Mouse (Mus musculus) cerebellum, adult 18-20 months (tissue): Measurements from ENCODE around the gene Defb28.

Source experiments
- DNase-seq, 2 experiments: peaks; one replicate each; pipeline ENCODE4 v3.0.0; 2021

Defb28 gene

DNA sequence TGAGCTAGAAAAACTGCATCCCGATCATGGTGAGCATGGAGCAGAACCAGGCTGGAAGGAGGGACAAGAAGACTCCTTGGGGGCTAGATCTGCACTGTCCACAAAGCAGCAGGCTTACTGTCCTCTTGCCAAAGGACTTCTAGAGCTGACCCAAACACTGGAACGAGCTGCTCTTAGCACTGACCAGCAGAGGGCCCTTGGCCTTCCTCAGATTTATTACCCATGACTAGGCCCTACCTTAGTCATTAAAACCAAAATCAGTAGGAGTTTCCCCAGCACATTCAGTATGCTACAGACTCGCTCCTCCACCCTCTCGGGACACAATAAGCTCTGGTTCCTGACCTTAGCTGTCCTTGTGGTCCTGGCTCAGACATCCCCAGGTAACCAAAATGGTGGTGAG is at the start of gene Defb28:
Gene Defb28, plus strand, starts transcription at position 275 of the 400 bp plus-strand sequence.
- DNase-seq, result no peak

DNA sequence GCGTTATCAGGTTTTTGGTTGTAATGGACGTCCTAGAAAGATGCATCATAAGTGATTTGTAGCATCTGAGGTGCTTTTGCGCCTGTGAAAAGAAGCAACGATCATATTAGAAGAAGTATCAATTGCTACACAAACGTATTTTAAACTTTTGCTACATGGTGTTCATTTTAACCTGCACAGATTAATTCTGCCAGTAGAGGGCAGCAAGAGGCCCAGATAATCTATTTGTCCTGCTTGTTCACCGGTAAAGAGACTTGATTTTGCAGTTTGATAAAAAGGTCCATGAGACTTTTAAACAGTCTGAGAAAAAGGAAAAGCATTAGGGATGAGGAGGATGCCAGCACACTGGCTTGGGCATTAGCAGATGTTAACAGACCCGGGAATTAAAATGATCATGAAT is 47.1 kb upstream of the Defb28 start:
- DNase-seq, result peak; percentile 23 to 47

DNA sequence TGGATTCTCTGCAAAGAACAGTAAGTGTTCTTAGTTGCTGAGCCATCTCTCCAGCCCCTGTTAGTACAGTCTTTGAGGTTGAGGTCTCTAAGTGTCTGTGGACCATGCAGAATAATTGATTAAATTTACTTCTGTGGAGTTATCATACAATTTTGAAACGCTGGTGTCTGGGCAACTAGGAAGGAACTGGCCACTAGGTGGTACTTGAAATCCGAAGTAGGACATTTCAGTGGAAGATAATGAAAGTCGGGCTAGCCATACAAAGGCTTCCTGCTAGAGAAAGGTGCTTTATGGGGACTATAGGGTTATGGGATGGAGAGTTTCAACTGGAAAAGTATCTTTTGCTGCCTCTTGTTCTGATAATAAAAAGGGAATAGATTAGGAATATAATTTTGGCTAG is 45.6 kb upstream of the Defb28 start:
- DNase-seq, result no peak

DNA sequence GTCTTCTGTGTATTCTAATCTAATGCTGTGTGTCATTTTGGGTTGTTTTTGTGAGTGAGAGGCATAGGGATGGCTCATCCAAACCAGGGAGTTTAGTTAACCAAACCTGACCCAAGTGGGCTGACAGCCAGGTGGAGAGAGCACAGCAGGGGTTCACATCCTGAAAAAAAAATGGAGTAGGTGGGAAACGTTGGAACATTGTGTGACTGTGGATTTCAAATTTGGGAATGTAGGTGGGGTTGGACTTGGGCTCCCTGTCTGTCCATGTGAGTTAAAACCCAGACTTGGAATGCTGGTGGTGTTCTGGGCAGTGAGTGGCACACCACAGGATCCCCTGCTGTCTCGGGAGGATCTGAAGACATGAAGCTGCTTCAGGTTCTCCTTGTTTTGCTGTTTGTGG is 41.3 kb upstream of the Defb28 start, which contains the start of gene Defb20:
Gene Defb20, plus strand, starts transcription at position 301 of the 400 bp plus-strand sequence.
- DNase-seq, result no peak

DNA sequence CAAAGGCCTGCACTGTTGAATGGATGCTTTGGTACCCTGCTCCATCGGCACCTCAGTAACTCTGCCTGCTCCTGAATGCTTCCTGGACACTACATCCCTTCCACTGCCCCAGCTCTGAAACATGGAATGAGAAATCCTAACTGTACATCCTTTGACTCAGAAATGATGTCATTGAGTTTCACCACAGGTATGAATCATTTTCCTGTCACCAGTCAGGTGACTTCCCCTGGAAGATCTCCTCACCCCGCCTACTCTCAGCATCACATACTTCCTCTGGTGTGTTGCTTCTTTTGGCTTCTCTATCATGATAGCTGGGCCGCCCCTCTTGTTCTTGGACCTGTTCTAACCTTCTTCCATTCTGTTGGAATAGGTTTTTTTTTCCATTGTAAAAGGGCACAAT is 37.2 kb upstream of the Defb28 start:
- DNase-seq, result no peak

DNA sequence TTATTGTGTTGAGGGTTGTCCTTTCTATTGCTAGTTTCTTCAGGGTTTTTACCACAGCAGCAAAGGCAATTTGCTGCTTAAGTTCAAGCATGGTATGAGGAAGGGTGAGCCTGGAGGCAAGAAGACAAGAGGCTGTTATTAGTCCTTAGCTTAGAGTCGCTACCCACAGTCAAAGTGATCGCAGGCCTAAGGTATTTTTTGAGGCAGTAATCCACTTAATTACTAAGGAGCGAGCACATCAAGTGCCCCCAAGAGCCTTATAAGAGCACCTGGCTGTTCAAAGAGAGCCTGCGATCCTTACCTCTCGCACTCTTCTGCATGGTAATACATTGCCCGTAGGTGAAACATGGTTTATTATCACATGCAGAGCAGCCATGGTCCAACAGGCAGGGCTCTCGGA is 36.3 kb upstream of the Defb28 start:
- no peak for DNase-seq

DNA sequence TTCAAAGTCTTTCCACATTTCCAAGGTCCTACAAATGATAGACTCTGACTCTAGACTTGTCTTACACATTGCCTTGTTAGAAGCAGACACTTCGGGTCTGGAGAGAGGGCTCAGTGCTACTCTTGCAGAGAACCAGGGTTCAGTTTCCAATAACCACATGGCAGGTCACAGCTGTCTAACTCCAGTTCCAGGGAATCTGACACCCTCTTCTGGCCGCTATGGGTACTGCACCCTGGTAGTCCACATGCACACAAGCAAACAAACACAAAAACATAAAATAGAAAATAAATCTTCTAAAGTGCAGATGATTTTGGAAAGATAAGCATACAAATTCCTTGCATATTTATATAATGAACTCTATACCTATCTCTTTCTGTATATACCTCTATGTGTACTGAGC is 31.0 kb upstream of the Defb28 start:
- DNase-seq, result no peak

DNA sequence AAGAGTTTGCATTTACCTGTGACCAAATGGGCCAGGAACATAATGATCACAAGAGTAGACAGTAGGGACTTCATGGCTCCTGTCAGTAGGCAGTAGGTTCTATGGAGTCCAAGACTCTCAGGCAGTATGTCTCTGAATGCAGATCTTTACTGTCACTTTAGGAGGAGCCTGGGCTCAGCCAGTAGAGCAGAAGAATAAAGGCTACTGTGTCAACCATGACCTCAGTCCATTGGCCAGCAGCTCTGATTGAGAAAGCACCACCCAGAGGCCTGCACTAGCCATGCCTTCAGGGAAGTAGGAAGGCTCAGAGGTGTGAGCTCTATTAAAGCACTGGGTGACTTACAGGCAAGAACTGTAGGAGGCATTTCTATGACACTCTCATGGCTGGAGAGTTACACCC is 28.0 kb upstream of the Defb28 start, which contains the start of gene Defb22:
Gene Defb22, minus strand, starts transcription at position 101 of the 400 bp plus-strand sequence.
- DNase-seq, result no peak

DNA sequence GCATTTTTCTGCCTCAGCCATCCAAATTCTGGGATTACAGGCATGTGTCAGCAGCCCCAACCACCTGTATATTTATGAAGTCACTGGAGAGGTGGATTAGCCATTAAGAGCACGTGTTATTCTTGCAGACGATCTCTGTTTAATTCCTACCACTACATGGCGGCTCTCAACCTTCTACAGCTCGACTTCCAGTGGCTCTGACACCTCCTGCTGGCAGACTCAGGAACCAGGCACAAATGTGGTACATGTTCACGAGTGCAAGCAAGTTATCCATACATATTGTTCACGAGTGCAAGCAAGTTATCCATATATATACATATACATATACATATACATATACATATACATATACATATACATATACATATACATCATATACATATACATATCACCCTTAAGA is 24.9 kb upstream of the Defb28 start:
- no peak for DNase-seq

DNA sequence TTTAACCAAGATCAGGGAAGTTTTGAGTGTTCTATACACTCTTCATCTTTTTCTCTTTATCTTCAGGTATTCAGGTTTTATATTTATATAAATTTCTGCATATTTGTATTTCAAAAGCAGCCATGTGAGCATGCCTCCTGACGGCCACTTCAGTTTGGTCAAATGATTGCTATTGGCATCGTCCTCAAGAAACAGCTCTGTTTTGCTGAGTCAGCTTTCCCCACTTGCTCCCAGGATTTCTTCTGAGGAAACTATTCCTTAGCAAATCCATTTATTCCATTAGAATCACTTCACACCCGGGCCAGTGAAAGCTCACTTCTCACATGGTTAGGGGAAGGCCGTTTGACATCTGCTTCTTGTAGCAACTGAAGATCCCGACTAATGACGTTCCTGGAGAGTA is 20.0 kb upstream of the Defb28 start:
- no peak for DNase-seq

DNA sequence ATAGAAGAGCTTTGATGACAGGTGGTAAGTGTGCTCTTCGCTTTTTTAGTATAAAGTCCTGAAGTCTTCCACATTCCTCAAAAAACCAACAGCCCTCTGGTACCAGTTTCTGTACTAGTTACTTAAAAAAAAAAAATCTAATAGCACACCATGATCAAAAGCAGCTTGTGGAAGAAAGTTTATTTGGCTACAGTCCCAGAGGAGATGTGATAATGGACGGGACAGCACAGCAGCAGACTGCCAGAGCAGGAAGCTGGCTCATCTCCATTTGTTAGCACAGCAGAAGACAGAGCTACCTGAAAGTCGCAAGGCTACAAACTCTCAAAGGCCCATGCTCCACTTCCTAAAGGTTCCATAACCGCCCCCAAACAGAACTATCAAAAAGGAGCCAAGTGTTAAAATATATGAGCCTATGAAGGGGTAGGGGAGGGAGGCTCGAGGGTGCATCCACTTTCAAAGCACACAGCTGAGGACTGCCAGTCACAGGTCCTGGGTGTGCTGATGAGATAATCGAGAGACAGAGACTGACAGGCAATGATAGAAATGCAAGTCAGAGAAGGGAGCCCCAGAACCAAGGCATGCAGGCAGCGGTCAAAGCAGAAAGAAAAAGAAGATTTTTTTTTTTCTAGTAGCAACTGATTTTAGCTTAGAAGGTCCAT is 17.7 kb upstream of the Defb28 start:
- DNase-seq, result no peak

DNA sequence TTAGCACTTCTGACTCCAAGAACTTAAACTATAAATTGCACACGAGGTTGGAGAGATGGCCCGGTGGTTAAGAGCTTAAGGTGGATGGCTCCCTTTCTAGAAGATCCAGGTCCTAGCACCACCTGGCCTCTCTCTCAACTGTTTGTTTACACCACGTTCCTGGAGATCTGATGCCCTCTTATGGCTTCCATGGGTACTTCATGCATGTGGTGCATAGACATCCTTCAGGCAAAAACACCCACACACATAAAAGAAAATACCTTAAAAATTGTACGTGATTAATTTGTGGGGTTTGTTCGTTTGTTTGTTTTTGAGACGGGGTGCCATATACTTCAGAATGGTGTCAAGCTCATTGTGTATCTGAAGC is 17.2 kb upstream of the Defb28 start:
- DNase-seq, result no peak

DNA sequence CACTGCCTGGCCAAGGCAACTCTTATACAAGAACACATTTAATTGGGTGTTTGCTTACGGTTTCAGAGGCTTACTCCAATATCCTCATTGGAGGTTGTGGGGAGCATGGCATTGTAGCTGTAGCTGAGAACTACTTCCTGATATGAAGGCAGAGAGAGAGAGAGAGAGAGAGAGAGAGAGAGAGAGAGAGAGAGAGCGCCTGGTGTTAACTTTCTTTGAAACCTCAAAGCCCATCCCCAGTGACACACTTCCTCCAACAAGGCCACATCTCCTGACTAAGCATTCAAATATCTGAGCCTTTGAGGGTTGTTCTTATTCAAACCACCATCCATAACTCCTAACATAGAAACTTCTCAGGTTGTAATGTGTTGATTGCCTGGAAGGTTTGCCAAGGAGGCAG is 14.1 kb upstream of the Defb28 start:
- no peak for DNase-seq

DNA sequence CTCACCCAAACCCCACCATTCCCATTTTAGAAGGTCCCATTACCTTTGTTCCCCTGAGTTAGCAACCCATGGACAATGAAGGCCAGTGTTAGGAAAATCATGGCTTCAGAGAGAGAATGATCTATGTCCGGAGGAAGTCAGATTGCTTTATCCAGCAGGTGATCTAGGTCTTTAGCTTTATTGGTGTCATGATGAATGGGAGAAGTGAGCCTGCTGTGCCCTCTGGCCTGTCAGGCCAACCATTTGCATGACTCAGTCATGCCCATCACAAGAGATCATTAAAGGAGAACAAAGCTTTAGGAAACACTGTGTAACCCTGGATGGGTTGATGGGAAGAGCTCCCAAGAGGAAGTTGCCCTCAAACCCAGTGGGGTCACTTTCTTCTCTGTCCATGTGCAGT is 6.5 kb upstream of the Defb28 start, which contains the start of gene Defb26:
Gene Defb26, minus strand, starts transcription at position 101 of the 400 bp plus-strand sequence.
- DNase-seq, result no peak

DNA sequence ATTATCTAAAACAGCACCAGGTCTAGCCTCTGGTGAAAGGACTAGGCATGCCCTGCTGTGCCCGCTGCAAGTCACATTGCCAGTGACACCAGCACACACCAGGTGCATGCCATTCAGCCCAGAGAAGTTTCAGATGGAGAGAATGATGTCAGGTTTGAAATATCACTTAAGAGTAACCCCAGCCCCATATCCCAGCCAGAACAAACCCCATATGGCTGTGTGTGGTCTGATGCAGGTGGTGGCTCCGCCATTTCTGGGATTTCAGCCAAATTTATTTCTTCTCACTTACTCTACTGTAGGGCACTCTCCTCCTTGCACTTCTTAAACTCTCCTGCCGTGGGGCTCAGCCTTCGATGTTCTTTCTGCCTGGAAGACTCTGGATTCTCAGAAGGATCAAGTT is 2.0 kb upstream of the Defb28 start:
- no peak for DNase-seq

DNA sequence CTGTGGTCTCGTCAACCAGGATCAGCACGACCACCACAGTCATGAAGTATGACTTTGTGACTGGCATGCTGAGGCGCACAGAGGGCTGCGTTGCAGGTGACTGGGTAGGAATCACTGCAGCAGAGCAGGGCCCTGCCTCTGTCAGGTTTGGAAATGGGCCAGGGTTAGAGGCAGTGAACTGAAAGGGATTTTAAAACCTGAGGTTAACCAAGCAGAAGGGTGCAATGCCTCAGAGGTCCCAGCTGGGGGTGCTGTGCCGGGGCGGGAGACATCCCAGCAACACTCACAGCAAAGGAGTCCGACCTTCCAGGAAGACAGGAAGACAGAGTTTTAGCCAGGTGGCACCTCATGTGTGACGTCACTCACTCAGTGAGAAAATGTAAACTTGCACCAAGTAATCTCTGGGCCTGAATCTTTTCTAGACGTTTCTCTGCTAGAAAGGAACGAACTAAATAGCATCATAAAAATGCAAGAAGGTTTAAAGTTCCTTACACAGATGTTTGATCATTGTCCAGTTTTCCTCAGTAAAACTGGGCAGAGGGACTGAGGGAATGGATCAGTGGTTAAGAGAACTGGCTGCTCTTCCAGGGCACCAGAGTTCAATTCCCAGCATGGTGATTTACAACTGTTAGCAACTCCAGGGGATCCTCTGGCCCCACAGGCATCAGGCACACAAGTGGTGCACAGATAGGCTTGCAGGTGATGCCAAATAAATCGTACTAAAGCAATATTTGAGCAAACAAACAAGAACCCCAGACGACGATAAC is 22.1 kb downstream of the Defb28 start, which contains the start of gene Defb29:
Gene Defb29, minus strand, starts transcription at position 155 of the 767 bp plus-strand sequence.
- no peak for DNase-seq

DNA sequence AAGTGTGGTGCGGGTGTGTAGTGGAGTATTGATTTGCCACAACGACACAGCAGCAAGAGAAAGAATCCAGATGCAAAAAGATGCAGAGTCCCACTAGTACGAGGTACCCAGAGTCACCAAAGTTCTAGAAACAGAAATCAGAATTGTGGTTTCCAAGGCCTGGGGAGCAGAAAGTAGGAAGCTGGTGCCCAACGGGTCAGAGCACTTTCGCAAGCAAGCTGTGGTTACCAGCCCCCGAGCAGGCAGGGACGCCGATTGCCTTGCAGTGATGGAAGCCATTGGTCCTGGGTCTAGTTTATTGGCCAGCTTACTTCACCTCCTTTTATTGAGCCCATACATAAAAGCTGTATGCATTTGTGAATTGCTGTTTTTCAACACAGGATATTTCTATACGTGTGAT is 23.9 kb downstream of the Defb28 start:
- DNase-seq, result no peak

DNA sequence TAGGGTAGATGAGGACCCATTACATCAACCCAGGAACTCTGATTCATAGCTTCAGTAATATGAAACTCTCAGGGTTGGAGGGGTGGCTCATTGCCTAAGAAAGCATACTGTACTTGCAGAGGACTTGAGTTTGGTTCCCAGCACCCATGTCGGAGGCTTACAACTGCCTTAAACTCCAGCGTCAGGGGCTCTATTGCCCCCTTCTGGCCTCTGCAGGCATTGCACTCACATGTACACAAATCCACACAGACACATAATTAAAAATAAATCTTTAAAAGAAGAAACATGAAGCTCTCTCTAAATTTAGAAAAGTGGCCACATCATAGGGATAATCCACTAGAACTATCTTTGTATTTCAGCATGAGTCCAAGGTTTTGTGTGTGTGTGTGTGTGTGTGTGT is 24.8 kb downstream of the Defb28 start:
- DNase-seq, result no peak

DNA sequence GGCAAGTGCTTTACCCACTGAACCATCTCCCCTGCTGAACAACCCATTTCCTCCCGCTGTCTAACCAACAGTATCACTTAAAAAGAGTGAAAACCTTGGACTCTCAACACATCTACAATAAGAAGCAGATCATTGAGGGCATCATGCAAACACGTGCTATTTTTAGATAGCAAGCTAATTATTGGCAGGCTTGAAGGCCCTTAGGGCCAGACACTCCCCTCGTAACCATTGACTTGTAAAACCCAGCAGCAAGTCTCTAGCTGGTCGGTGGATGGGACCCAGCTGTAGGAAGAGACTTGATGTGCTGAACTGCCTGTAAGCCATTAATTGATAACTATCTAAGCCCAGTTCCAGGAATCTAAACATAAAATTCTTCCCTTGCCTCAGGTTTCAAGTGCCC is 25.4 kb downstream of the Defb28 start:
- no peak for DNase-seq

DNA sequence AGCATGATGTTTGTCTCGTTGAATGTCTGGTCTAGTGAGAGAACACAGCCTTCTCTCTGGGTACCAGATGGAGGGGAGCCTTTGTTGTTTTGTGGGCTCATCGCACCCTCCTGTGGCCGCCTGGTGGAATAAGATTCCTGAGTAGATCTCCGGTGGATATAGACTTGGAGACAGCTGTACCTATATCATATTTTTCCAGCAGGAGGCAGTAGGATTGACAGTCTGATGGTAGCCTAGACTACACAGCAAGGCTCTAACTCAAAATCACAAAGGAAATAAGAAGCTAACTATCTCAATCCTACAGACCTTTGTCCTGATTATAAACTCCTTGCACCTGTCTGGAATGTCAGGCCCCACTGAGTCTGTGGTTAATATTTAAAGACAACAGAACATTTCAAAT is 26.6 kb downstream of the Defb28 start:
- peak; percentile 9 to 21 for DNase-seq

DNA sequence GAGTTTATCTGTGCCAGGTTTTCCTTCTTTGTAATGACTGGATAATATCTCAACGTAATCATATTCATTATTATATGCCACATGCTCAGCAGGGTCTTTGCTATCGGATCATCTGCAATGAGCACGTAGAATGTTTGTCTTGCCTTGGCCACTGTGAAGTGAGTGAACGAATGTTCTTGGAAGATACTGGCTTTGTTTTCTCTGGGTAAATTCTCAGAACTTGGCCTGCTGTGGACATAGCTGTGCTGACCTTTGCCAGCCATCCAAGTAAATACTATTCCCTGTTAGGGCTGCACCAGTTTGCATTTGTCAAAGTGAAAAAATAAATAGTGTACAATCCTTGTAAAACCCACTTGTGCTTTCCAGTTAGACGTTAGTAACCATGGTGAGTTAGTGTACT is 30.1 kb downstream of the Defb28 start:
- DNase-seq, result no peak

DNA sequence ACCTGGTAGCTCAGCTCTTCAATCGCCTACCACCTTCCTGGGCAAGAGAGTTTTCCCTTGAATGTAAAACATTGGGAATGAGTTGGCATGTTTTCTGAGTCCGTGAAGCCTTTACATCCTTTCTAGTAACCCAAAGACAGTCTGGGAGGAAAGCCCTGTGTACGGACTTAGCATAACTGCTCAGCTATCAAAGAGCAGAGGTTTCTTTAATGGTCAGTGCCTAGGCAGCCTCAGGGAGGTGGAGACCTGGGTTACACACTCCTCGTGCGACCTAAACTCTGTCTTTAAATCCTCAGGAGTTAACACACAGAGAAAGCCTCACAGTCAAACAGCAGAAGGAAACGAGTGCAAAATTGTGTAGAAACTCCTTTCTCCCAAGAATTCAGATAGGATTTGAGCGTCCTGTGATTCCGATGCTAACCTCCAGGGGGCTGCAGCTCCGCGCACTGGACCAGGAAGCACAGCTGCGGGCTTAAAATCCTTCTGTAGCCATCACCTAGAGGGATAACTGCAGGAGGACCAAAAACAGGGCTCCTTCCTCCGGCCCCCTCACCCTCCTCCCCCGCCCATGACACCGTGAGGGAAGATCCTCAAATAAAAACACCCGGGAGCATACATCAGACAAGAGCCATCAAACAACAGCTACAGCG is 35.8 kb downstream of the Defb28 start:
- DNase-seq, result peak; percentile 39 to 55

DNA sequence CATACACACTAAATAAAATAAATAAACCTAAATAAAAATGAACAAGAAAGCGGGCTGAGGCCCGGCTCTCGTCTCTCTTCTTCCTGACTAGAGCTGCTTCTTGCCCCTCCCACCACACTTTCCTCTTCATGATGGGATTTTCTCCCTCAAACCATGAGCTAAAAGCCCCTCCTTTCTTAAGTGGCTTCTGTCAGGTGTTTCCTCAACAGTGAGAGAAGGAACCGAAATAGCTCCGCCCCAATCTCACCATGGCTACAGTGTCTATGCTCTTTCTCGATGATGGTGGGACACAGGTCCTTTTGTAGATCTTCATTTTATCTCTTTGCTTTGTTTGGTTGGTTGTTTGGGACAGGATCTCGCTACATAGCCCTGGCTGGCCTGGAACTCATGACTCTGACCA is 38.6 kb downstream of the Defb28 start:
- DNase-seq, result no peak

DNA sequence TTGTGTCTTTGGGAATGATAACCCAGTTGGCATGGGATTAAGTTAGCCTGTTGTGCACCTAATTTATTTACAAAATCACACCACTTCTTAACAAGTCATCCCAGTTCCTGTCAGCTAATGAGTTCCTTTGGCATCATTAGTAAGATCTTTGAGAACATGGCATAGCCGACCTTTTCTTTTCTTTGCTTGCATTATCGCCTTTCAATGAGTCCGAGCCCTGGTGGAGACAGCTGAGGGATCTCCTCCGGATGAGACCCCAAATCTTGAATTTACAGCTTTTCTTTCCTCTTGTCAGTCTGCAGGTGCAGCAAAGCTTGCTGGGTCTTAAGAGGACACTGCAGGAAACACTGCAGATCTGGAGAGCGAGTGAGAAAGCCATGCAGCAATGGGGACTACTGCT is 51.0 kb downstream of the Defb28 start, which contains the start of gene Gm17416:
Gene Gm17416, plus strand, starts transcription at position 301 of the 400 bp plus-strand sequence.
- DNase-seq, result no peak
